Mouse (Mus musculus): ENCODE results near the gene Fmo2. TPM values are rescaled to one million over a fixed set of nuclear protein-coding genes. Genes with fewer than 3 reads are reported as not detected.

Fmo2 gene
- polyA plus RNA-seq, 1 experiment from 2014 or later, result not detected

DNA sequence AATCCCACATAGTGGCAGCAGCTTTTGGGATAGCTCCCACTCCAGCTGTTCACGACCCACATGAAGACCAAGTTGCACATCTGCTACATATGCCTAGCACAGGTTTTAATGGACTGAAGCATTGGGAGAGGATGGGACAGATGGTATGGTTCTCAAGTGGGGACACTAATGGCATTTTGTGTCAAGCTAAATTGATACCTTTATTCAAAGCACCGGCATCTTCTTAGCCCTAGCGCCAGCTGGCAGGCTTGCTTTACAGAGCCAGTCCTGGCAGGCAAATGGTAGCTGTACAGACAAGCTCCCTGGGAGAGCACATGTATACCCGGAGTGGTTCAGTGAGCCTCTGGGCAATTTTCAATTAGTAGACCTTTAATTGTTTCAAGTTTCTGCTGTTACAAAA is 3.4 kb upstream of the Fmo2 start:
- Histone ChIP-seq H3K27me3 (ENCODE audit: control insufficient read depth, insufficient read depth, low read length) (no peaks in the 10 kb centered on the region), H3K36me3 (ENCODE audit: control insufficient read depth, insufficient read depth, low read length) (no peaks in the 10 kb centered on the region), H3K9ac (ENCODE audit: low read length) (no peak overlapping the region), H3K27ac (ENCODE audit: low read depth, low read length) (no peak overlapping the region), H3K4me3 (ENCODE audit: low read depth, low read length) (no peak overlapping the region), H3K4me2 (no peak overlapping the region), H3K9me3 (ENCODE audit: control insufficient read depth, low read length) (no peaks in the 10 kb centered on the region), H3K4me1 (ENCODE audit: control insufficient read depth, insufficient read depth, low read length) (no peaks in the 10 kb centered on the region)
- no peak for ATAC-seq (ENCODE audit: low FRiP score)
- 80% methylated on average over 4 of the region's 4 CpGs for WGBS
- no peak for DNase-seq (ENCODE audit: low spot score, missing footprints)

DNA sequence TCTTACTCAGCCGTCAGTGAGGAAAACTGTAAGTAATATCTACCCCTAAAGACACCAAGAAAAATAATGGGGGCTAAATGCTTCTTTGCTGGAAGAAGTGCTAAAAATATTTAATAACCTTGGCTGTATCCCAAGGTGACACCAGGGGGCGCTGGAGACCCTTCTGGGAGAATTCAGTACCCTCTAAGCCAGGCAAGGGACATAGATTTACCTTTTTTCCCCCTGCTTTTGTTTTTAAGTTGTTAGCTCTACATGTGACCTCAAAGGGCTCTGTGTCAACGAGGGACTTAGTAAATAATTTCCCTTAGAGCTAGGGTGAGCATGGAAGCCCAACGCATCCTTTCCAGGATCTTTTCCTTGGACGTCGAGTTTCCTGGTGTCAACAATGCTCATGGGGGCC is 2.6 kb downstream of the Fmo2 start:
- Histone ChIP-seq H3K9me3 (ENCODE audit: control insufficient read depth, low read length) (no peaks in the 10 kb centered on the region), H3K9ac (ENCODE audit: low read length) (no peak overlapping the region), H3K4me2 (no peak overlapping the region), H3K4me1 (ENCODE audit: control insufficient read depth, insufficient read depth, low read length) (no peaks in the 10 kb centered on the region), H3K27me3 (ENCODE audit: control insufficient read depth, insufficient read depth, low read length) (no peaks in the 10 kb centered on the region), H3K27ac (ENCODE audit: low read depth, low read length) (no peak overlapping the region), H3K4me3 (ENCODE audit: low read depth, low read length) (no peak overlapping the region), H3K36me3 (ENCODE audit: control insufficient read depth, insufficient read depth, low read length) (no peaks in the 10 kb centered on the region)
- 41% methylated on average over 6 of the region's 6 CpGs for WGBS
- ATAC-seq (ENCODE audit: low FRiP score), result peak; percentile 74; the same call in 1 of the 2 replicates
- DNase-seq (ENCODE audit: low spot score, missing footprints), result peak; percentile 93

DNA sequence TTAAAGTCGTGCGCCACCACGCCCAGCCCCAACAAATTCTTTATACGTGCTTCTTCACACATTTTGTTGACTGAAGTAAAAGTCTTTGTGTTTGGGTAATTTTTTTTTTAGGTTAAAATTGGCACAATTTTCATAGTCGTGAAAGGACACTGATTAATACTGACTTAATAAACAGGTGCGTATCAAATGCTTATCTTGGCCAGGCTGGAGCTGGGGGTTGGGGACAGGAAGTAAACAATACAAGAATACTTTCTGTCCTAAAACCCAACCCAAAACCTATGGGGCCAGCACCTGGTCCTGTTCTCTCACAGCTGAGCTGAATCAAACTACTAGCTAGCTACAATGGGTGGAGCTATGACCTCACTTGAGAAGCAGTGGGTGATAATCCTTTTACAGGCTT is 5.5 kb downstream of the Fmo2 start:
- H3K27me3 ChIP-seq (ENCODE audit: control insufficient read depth, insufficient read depth, low read length), result no peaks in the 10 kb centered on the region
- ATAC-seq (ENCODE audit: low FRiP score) (no peak), DNase-seq (ENCODE audit: low spot score, missing footprints) (no peak)
- H3K9ac ChIP-seq (ENCODE audit: low read length), result no peak overlapping the region
- 96% methylated on average over 6 of the region's 6 CpGs for WGBS
- H3K27ac ChIP-seq (ENCODE audit: low read depth, low read length), result no peak overlapping the region
- H3K4me3 ChIP-seq (ENCODE audit: low read depth, low read length), result no peak overlapping the region
- no peak overlapping the region for H3K4me2 ChIP-seq
- H3K9me3 ChIP-seq (ENCODE audit: control insufficient read depth, low read length), result no peaks in the 10 kb centered on the region
- no peaks in the 10 kb centered on the region for H3K4me1 ChIP-seq (ENCODE audit: control insufficient read depth, insufficient read depth, low read length)
- no peaks in the 10 kb centered on the region for H3K36me3 ChIP-seq (ENCODE audit: control insufficient read depth, insufficient read depth, low read length)

DNA sequence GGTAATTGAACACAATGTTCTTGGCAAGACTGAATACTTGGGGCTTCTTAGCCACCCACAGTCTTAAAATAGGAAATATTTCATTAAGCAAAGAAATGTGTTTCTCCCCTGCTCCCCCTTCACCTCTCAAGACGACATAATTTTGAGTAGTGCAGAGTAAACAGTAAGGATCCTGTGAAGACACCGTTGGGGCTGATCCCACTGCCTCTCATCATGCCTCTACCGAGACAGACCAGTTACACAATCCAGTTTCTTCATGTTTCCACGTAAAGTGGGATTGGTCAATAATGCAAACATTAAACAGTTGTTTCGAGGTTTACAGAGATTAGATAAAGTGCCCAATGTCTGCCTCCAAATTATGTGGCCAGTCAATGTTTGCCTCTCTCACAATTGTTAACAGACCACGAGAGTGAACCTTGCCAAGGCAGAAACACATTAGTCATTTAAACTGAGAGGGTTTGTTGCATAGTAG is 6.5 kb downstream of the Fmo2 start:
- Histone ChIP-seq H3K9me3 (ENCODE audit: control insufficient read depth, low read length) (no peaks in the 10 kb centered on the region), H3K9ac (ENCODE audit: low read length) (no peak overlapping the region), H3K27me3 (ENCODE audit: control insufficient read depth, insufficient read depth, low read length) (no peaks in the 10 kb centered on the region), H3K4me3 (ENCODE audit: low read depth, low read length) (no peak overlapping the region), H3K27ac (ENCODE audit: low read depth, low read length) (no peak overlapping the region), H3K36me3 (ENCODE audit: control insufficient read depth, insufficient read depth, low read length) (no peaks in the 10 kb centered on the region), H3K4me1 (ENCODE audit: control insufficient read depth, insufficient read depth, low read length) (no peaks in the 10 kb centered on the region), H3K4me2 (no peak overlapping the region)
- DNase-seq (ENCODE audit: low spot score, missing footprints), result no peak
- WGBS, result 84% methylated on average over 6 of the region's 6 CpGs
- ATAC-seq (ENCODE audit: low FRiP score), result no peak

DNA sequence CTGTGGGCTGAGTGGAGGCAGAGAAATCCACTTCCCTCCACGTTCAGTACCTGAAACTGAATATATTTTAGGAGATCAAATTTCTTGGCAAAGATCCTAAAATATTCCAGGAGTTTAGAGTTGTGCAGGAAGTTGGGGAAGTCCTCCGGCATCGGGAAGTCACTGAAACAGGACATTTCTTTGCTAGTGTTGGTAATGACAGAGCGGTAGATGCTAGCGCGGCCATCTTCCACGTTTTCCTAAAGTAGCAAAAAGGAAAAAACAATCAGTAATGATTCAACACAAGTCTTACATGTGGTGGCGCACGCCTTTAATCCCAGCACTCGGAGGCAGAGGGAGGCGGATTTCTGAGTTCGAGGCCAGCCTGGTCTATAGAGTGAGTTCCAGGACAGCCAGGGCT is 9.9 kb downstream of the Fmo2 start:
- H3K4me3 ChIP-seq (ENCODE audit: low read depth, low read length), result no peak overlapping the region
- no peaks in the 10 kb centered on the region for H3K36me3 ChIP-seq (ENCODE audit: control insufficient read depth, insufficient read depth, low read length)
- H3K27me3 ChIP-seq (ENCODE audit: control insufficient read depth, insufficient read depth, low read length), result no peaks in the 10 kb centered on the region
- H3K9me3 ChIP-seq (ENCODE audit: control insufficient read depth, low read length), result no peaks in the 10 kb centered on the region
- WGBS, result 91% methylated on average over 12 of the region's 12 CpGs
- no peak overlapping the region for H3K27ac ChIP-seq (ENCODE audit: low read depth, low read length)
- H3K4me1 ChIP-seq (ENCODE audit: control insufficient read depth, insufficient read depth, low read length), result no peaks in the 10 kb centered on the region
- ATAC-seq (ENCODE audit: low FRiP score) (no peak), DNase-seq (ENCODE audit: low spot score, missing footprints) (no peak)
- H3K4me2 ChIP-seq, result no peak overlapping the region
- no peak overlapping the region for H3K9ac ChIP-seq (ENCODE audit: low read length)

DNA sequence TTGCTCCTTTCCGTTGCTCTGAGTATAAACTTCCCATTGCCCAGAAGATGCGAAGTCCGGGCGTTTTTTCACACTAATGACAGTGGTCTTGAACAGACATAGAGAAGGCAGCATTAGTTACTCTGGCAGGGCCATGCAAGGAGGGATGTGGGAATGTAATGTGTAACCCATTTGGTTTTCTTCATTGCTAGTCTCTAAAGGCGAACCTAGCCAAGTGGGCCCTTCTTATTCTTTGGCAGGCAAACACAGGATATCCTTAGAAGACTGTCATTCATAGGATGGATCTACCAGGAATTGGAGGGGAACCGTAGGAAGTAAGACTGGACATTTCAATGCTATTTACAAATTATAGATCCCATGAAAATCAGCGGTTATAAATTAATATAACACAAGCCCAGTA is 10.9 kb downstream of the Fmo2 start:
- Histone ChIP-seq H3K9me3 (ENCODE audit: control insufficient read depth, low read length) (no peaks in the 10 kb centered on the region), H3K4me2 (no peak overlapping the region), H3K4me3 (ENCODE audit: low read depth, low read length) (no peak overlapping the region), H3K36me3 (ENCODE audit: control insufficient read depth, insufficient read depth, low read length) (no peaks in the 10 kb centered on the region), H3K4me1 (ENCODE audit: control insufficient read depth, insufficient read depth, low read length) (no peaks in the 10 kb centered on the region), H3K27me3 (ENCODE audit: control insufficient read depth, insufficient read depth, low read length) (no peaks in the 10 kb centered on the region), H3K27ac (ENCODE audit: low read depth, low read length) (no peak overlapping the region), H3K9ac (ENCODE audit: low read length) (no peak overlapping the region)
- WGBS, result 93% methylated on average over 7 of the region's 7 CpGs
- ATAC-seq (ENCODE audit: low FRiP score) (no peak), DNase-seq (ENCODE audit: low spot score, missing footprints) (no peak)

DNA sequence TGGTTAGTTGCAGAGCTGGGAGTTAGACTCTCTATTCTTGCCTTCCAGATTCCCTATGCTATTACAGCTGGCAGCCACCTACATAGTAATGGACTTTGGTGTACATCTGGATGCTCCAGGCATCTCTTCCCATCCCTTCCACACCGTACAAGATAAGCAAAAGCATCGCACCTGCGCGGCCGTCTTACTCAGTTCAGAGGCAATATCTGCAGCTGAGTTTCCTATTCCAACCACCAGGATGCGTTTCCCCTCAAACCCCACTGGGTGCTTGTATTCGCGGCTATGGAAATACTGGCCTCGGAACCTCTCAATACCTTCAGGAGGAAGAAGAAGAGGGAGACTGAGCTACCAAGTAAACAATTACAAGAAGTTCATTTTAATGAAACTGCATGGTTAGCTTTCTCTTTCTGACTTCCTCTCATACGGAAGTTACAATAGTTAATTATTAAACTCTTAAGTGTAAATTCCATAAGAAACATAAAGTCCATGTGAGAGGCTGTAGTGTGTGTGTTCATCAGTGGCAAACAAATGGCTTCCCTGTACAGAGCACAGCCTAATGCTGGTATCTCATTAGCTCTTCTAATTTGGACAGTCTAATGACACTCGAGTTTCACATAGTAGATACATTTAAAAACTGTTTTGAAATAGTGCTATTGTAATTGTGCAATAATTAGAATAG is 12.2 kb downstream of the Fmo2 start:
- ATAC-seq (ENCODE audit: low FRiP score) (no peak), DNase-seq (ENCODE audit: low spot score, missing footprints) (no peak)
- Histone ChIP-seq H3K4me3 (ENCODE audit: low read depth, low read length) (no peak overlapping the region), H3K9me3 (ENCODE audit: control insufficient read depth, low read length) (no peaks in the 10 kb centered on the region), H3K36me3 (ENCODE audit: control insufficient read depth, insufficient read depth, low read length) (no peaks in the 10 kb centered on the region), H3K27ac (ENCODE audit: low read depth, low read length) (no peak overlapping the region), H3K4me2 (no peak overlapping the region), H3K4me1 (ENCODE audit: control insufficient read depth, insufficient read depth, low read length) (no peaks in the 10 kb centered on the region), H3K27me3 (ENCODE audit: control insufficient read depth, insufficient read depth, low read length) (no peaks in the 10 kb centered on the region), H3K9ac (ENCODE audit: low read length) (no peak overlapping the region)
- 84% methylated on average over 11 of the region's 11 CpGs for WGBS

DNA sequence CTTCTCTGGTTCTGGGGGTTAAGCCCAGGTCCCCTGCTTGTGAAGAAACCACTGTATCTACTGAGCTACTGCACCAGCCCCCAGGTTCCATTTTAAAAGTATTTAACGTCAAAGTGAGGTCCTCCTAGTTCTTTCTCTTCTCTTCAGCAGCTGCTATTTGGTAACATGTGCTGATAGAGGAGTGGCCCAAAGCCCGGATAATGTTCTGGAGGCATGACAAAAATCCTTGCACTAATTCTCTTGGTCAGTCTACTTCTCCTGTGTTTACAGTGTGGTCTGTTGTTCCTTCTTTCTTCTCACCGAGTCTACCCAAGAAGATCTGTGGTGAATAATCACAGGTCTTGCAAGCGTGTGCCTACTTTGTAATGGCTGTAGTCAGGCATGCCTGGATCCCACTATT is 15.8 kb downstream of the Fmo2 start:
- Histone ChIP-seq H3K27ac (ENCODE audit: low read depth, low read length) (no peak overlapping the region), H3K9me3 (ENCODE audit: control insufficient read depth, low read length) (no peaks in the 10 kb centered on the region), H3K27me3 (ENCODE audit: control insufficient read depth, insufficient read depth, low read length) (no peaks in the 10 kb centered on the region), H3K4me2 (no peak overlapping the region), H3K9ac (ENCODE audit: low read length) (no peak overlapping the region), H3K4me3 (ENCODE audit: low read depth, low read length) (no peak overlapping the region), H3K36me3 (ENCODE audit: control insufficient read depth, insufficient read depth, low read length) (no peaks in the 10 kb centered on the region), H3K4me1 (ENCODE audit: control insufficient read depth, insufficient read depth, low read length) (no peaks in the 10 kb centered on the region)
- 82% methylated on average over 4 of the region's 4 CpGs for WGBS
- DNase-seq (ENCODE audit: low spot score, missing footprints) (no peak), ATAC-seq (ENCODE audit: low FRiP score) (no peak)

DNA sequence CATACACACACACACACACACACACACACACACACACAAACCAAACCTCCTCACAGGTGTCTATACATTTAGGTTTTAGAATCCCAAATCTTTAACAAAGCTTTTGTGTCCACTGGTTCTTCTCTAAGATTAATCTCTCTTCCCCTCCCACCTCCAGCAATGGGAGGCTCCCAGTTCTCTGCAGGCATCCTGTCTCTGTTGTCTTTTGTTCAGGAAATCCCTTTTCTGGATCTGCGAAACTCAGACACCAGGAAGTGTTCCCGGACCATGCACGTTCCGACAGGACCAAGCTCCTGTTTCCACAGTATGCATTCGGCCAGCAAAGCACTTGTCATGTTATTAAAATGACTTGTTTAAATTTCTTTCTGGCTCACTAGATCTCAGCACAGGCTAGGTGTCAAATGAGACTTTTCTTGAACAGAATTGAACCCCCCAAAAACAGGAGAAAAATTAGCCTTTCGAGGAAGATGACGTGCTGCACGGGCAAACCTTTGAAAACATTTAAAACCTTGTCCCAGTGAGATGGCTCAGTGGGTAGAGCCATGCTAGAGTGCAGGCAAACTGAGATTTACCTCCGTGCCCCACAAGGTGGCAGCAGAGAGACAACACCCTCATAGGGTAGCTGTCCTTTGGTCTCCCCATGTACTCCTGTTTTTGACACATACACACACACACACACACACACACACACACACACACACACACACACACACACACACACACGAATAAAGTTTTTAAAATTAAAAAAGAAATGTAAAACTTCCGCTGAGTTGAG is 18.7 kb downstream of the Fmo2 start:
- 52% methylated on average over 11 of the region's 11 CpGs for whole genome bisulfite sequencing
- H3K27ac ChIP-seq (ENCODE audit: low read depth, low read length), result no peak overlapping the region

More for the DNA sequence above, 18.7 kb downstream of the Fmo2 start:
- Histone ChIP-seq H3K4me3 (ENCODE audit: low read depth, low read length) (no peak overlapping the region), H3K9ac (ENCODE audit: low read length) (no peak overlapping the region), H3K27me3 (ENCODE audit: control insufficient read depth, insufficient read depth, low read length) (no peaks in the 10 kb centered on the region), H3K4me2 (no peak overlapping the region), H3K9me3 (ENCODE audit: control insufficient read depth, low read length) (no peaks in the 10 kb centered on the region), H3K36me3 (ENCODE audit: control insufficient read depth, insufficient read depth, low read length) (no peaks in the 10 kb centered on the region), H3K4me1 (ENCODE audit: control insufficient read depth, insufficient read depth, low read length) (no peaks in the 10 kb centered on the region)
- DNase-seq (ENCODE audit: low spot score, missing footprints) (peak; percentile 91), ATAC-seq (ENCODE audit: low FRiP score) (peak; percentile 55; the same call in 1 of the 2 replicates)
